Mouse (Mus musculus) megakaryocyte, embryonic 14.5 days (primary cell): ENCODE data around the gene Ift81.

Source experiments
- FLI1 ChIP-seq: IDR thresholded peaks from 2 replicates; pipeline ENCODE4 v1.6.1; 2012; ENCODE audit warnings: low read length, inconsistent platforms, mixed read lengths
- GATA1 ChIP-seq: IDR thresholded peaks from 3 replicates; pipeline ENCODE4 v1.6.1; 2012; ENCODE audit warnings: mixed read lengths, low read length, inconsistent platforms, borderline replicate concordance

DNA sequence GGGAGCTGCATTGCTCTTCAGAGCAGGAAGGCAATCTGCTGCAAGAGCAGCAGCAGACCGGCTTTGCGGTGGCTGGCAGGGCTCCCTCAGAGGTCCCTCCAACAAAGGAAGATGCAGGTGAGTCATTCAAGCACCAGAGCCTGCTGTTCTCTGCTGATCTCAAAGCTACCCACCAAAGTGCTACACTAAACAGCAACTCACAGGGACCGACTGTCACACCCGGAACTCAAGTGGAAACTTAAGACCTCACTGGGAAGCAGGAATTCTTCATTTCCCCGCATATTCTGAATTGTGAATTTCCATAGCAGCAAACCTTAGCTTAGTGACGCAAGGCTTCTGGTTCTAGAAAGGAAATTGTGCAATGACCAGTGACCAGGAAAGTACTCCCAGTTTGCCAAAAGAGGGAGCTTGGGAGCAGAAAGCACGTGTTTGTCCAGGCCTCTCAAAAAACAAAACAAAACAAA lies 67.0 kb downstream of the Ift81 start:
- TF ChIP-seq GATA1, result no peak
- no peak for TF ChIP-seq FLI1
